Mouse (Mus musculus): ENCODE results near the gene Zfp961.
"Not testable (repeated sequence)": the region's sequence is repeated elsewhere in the genome, so short reads cannot be mapped to it uniquely, and the experiment has no call there.

Zfp961 gene

GRCm38 (mm10) chr8:71950482-71951221, at the start of gene Zfp961:
Gene Zfp961 (plus strand): TSS chr8:71951038.
- in situ Hi-C loops (cut with MboI; ENCODE audit: low sequenced_read_pairs): no loop called here

- in situ Hi-C loops (cut with MboI; ENCODE audit: low sequenced_read_pairs): not testable (repeated sequence)
Measured at GRCm38 (mm10) chr8:71903084-71903483, 47.8 kb upstream of the Zfp961 start.

GRCm38 (mm10) chr8:71906809-71907208, 44.0 kb upstream of the Zfp961 start:
- in situ Hi-C loops (cut with MboI; ENCODE audit: low sequenced_read_pairs): no loop called here

DNA sequence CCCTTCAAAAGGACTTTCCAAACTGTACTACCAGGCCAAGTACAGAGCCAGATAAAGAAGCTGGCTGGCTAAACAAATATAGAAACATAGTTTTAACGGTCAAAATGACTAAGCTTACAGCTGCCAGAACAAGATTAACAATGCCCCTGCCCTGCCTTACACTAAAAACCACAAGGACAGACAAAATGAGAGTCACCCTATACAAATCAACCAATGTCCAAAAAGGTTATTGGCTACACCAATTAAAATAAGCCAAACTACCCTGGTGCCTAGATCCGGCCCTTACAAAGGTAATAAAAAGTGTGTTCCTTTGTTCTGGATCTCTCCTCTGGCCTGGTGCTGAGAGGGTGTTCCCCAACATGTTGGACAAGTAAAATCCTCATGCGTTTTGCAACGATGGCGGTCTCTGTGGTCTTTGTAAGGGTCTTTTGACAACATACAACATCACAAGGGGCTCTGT, 43.0 kb upstream of the Zfp961 start:
- in situ Hi-C loops (cut with MboI; ENCODE audit: low sequenced_read_pairs): no loop called here

DNA sequence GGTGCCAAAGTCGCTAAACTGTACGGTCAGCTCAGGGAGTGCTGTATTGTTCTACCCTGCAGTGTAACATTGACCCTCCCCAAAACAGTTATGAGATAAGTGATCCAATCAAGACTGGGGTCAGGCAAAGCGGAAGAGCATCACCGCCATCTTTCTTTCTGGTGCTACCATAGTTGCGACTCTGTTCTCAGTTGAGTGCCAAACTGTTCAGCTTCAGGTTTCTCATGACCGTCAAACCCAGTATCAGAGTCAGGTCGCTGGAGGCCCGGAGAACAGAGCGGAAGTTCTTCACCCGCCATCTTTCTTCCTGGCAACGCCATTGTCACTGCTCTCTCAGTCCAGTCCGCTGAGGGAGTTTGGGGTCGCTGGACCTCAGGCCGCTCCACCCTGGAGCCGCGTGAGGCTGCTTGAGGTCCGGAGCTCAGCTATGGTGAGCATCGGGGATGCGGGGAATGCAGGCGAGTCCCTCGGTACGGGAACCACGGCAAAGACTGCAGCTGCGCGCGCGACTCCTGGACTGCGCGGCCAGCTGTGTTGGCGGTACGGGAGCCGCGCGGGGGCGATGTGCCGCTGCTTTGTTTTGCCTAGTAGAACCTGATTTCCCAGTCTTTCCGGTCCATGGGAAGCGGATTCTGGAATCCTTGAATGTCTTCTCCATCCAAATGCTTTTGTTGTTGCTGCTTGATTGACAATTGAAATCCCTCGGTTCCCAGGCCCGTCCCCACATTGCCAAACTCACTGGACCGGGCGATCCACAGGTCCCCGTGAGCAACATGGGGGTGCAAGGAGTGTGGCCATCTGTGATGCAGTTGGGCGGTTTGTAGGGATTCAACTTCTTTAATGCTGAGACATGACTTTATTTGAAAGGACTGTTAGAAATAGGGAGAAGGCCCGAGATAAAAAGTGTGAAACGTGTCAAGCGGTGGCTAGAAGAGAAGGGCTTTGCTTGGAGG, 42.3 kb upstream of the Zfp961 start, which contains the start of the genes Zfp882 and Zfp617:
Gene Zfp882, plus strand, starts transcription at position 300 of the 953 bp plus-strand sequence.
Gene Zfp617, plus strand, starts transcription at position 327 of the 953 bp plus-strand sequence.
- in situ Hi-C loops (cut with MboI; ENCODE audit: low sequenced_read_pairs): no loop called here

DNA sequence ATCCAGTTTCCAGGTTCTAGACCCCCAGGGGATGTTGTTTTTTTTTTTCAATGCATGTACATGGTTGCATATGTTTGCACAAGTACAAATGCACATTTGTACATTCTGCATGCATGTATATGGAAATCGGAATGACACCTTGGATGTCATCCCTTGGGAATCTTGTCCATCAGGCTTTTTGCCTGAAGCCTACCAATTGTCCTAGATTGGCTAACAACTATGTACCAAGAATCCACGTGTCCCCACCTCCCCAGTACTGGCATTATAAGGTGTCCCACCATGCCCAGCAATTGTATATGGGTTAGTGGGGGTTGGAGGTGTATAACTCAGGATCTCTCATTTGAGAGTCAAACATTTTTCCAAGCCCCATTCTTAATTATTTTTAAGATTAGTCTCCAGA, 38.6 kb upstream of the Zfp961 start:
- in situ Hi-C loops (cut with MboI; ENCODE audit: low sequenced_read_pairs): no loop called here

- in situ Hi-C loops (cut with MboI; ENCODE audit: low sequenced_read_pairs): no loop called here
Measured at GRCm38 (mm10) chr8:71922567-71923401, 28.1 kb upstream of the Zfp961 start.

GRCm38 (mm10) chr8:71925791-71926190, 25.0 kb upstream of the Zfp961 start:
- in situ Hi-C loops (cut with MboI; ENCODE audit: low sequenced_read_pairs): no loop called here

GRCm38 (mm10) chr8:71926551-71926950, 24.3 kb upstream of the Zfp961 start:
- in situ Hi-C loops (cut with MboI; ENCODE audit: low sequenced_read_pairs): no loop called here

DNA sequence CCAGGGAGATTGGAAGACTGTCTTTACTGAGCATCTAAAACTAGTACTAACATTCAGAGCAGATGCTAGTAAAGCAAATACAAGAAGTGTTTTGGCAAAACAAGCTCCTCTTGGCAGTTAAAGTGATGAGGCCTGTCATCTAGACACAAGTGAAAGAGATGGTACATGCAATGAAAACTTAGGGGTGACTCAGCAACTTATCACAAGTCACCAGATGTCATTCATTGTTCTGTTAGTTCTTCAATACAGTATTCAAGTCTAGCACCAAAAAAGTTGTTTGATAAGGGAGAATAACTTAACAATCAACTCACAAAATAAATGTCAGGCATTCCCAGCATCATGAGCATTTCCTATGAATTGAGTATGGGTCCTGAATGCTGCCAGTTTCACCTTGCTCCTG, 23.1 kb upstream of the Zfp961 start:
- in situ Hi-C loops (cut with MboI; ENCODE audit: low sequenced_read_pairs): no loop called here

GRCm38 (mm10) chr8:71938037-71938436, 12.8 kb upstream of the Zfp961 start:
- in situ Hi-C loops (cut with MboI; ENCODE audit: low sequenced_read_pairs): not testable (repeated sequence)

DNA sequence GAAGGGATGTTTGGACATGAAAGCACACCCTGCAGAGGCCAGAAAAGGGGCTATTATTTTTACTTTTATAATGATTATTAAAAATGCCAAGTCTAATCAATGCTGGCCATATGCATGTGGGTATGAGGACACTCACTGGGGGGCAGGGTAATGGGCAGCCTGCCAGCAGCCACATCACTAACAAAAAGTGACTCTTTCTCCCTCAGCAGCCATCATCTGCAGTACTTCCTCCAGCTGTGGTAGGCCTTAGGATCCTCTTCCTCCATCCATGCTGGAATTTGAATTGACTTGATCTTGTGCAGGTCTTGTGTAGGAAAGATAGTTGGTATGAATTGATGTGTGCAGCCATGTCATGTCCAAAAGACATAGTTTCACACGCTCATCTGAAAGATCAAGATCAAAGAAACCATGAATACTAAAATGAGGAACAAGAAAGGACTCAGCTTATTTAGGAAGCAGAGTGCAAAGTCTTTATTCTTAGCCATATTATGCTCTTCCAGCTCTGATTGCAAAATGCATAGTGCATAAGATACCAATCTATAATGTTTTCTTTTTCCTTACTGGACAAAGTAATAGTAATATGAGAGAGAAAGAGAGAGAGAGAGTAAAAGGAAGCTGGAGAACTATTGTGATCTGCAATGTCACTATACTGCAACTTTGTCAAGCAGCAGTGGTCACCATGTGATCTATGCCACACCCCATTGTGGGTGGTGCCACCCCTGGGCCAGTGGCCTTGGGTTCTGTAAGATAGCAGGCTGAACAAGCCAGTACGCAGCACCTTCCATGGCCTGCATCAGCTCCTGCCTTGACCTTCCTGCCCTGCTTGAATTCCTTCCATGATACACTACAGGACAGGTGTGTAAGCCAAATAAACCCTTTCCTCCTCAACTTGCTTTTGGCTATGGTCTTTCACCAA, 10.3 kb upstream of the Zfp961 start:
- in situ Hi-C loops (cut with MboI; ENCODE audit: low sequenced_read_pairs): no loop called here

DNA sequence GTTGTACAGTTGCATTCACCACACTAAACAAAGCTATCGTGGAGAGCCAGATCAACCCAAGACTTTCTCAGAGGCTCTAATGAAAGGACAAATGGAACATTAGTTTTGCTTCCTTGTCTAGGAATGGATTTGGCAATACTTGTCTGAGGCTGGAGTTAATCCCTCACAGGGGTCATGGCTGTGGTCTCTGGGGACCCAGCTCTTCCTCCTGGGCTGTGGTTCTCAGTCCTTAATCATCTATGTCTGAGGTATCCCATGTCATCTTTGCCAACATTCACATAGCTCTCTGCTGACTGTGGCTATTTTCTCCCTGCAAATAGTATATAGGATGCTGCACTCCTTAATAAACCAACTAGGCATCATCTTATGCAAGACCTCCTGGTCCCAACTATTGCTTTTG, 9.1 kb upstream of the Zfp961 start:
- in situ Hi-C loops (cut with MboI; ENCODE audit: low sequenced_read_pairs): no loop called here

DNA sequence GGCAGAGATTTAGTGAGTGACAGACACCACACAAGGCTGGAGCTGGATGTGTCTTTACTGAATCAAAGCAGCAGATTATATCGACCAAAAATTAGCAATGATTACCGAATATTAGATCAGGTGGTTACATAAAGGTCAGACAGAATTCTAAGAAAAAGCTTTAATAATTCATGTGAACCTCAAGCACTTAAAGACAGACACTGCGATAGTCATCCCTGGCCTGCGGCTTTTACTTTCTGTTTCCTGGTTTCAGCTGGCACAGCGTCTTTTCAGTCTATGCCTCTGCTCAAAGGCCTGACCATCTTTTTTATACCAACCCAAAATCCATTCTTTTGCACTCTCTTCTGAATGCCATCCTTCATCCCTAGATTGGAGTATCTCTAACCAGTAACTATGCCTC, 2.2 kb upstream of the Zfp961 start:
- in situ Hi-C loops (cut with MboI; ENCODE audit: low sequenced_read_pairs): no loop called here

DNA sequence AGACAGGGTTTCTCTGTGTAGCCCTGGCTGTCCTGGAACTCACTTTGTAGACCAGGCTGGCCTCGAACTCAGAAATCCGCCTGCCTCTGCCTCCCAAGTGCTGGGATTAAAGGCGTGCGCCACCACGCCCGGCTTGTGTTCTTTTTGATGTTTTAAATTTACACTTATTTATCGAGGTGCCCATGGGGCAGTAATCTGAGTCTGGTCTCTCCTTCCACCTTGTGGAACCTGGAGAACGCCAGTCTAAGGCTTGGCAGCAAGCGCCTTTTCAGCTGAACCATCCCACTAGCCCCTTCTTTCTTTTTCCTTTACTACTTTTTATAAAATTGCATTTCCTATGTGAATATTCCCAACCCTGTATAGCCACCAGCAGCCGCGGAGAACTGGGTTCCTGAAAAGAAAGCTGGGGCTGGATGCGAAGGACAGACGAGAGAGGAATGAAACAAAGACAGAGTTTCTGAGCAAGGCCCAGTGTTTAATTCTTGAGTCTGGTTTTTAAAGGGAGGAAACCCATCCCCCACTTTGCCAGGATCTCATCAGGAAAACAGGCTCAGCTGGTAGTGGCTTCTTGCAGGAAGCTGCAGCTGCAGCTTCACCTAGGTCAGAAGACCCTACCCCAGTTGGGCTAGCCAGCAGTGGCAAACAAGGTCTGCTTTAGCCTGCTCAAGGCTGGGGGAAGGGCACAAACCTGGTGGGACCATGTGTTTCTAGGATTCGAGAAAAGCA, 761 bp downstream of the Zfp961 start:
- in situ Hi-C loops (cut with MboI; ENCODE audit: low sequenced_read_pairs): no loop called here

DNA sequence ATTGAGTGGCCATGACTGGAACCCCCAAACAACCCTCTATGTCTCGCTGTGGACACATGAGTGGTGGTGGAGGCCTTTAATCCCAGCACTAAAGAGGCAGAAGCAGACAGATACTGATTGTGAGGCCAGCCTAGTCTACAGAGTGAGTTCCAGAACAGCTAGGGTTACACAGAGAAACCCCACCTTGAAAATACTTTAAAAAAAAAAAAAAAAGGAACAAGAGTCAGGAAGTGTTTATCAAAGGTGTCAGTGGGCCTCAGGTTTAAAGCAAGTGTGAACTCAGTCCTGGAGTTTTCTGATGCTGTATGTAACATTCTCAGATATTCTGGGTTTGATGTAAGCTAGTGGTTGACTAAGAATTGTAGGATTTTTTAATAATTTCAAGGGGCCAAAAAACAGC, 1.7 kb downstream of the Zfp961 start:
- in situ Hi-C loops (cut with MboI; ENCODE audit: low sequenced_read_pairs): no loop called here

- in situ Hi-C loops (cut with MboI; ENCODE audit: low sequenced_read_pairs): not testable (repeated sequence)
Measured at GRCm38 (mm10) chr8:71952961-71953700, 2.3 kb downstream of the Zfp961 start.

DNA sequence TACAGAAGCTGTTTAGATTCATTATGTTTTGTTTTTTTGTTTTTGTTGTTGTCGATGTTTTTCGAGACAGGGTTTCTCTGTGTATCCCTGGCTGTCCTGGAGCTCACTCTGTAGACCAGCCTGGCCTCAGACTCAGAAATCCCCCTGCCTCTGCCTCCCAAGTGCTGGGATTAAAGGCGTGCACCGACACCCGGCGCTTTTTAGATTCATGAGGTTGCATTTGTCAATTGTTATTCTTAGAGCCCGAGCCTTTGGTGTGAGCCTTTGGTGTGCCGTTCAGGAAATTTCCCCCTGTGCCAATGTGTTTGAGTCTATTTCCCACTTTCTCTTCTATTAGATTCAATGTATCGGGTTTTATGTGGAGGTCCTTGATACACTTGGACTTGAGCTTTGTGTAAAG, 3.8 kb downstream of the Zfp961 start:
- in situ Hi-C loops (cut with MboI; ENCODE audit: low sequenced_read_pairs): no loop called here

Measured in CH12F3 (cell line).